Mouse (Mus musculus) MEL (cell line): ENCODE data around the gene Nup35.

Experiments used
- CTCF ChIP-seq, 3 experiments: IDR thresholded peaks in 2 of 3; conservative IDR thresholded peaks in 1 of 3; 2 replicates each; pipeline ENCODE4 v1.5.1; 2011 to 2012; ENCODE audit warnings: low read length in 3 of 3, low read depth in 2 of 3, mild to moderate bottlenecking in 2 of 3, improper control_type of control experiment in 1 of 3, inconsistent platforms in 1 of 3, mixed read lengths in 1 of 3, moderate library complexity in 1 of 3; ENCODE audit not compliant: control insufficient read depth in 1 of 3, insufficient read depth in 1 of 3, poor library complexity in 1 of 3, severe bottlenecking in 1 of 3
- GATA1 ChIP-seq: IDR thresholded peaks from 2 replicates; pipeline ENCODE4 v1.6.1; 2011; ENCODE audit warnings: low read depth, low read length, improper control_type of control experiment
- SMC3 ChIP-seq: IDR thresholded peaks from 2 replicates; pipeline ENCODE4 v1.6.1; 2011; ENCODE audit warnings: low read depth, low read length, improper control_type of control experiment
- TAL1 ChIP-seq: IDR thresholded peaks from 2 replicates; pipeline ENCODE4 v1.6.1; 2012; ENCODE audit warnings: mild to moderate bottlenecking, inconsistent platforms, low read length, moderate library complexity, mixed read lengths
- ZMIZ1 ChIP-seq: IDR thresholded peaks from 2 replicates; pipeline ENCODE4 v1.6.1; 2012; ENCODE audit warnings: low read depth, mild to moderate bottlenecking, inconsistent platforms, low read length, improper control_type of control experiment, moderate library complexity

DNA sequence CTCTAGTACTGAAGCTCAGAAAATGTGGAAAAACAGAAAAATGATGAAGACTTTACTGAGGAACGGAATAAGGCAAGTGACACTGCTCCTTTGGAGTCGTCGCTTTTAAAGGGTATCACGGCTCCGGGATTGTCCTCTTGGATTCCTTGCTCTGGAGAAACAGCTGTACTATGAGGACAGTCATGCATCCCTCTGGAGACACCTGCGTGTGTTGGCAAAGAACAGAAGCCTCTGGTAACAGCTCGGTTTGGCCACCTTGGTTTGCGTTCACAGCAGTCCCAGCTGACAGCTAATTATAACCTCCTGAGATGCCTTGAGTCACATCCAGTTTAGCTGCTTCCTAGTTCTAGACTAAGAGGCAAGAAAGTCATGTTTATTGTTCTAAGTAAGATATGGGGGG is 61.8 kb downstream of the Nup35 start:
- no peak for TF ChIP-seq TAL1
- TF ChIP-seq SMC3, result no peak
- no peak for TF ChIP-seq GATA1
- TF ChIP-seq ZMIZ1, result no peak
- TF ChIP-seq CTCF (IDR thresholded peaks at IDR 0.05 in 2 of 3, conservative IDR thresholded peaks at IDR 0.05 in 1 of 3; ENCODE audit: control insufficient read depth in 1 of 3, insufficient read depth in 1 of 3, low read depth in 2 of 3, low read length in 3 of 3, poor library complexity in 1 of 3, severe bottlenecking in 1 of 3), result no peak
